9 mouse cellular contexts compared by ENCODE assay signal in the genomic region with DNA sequence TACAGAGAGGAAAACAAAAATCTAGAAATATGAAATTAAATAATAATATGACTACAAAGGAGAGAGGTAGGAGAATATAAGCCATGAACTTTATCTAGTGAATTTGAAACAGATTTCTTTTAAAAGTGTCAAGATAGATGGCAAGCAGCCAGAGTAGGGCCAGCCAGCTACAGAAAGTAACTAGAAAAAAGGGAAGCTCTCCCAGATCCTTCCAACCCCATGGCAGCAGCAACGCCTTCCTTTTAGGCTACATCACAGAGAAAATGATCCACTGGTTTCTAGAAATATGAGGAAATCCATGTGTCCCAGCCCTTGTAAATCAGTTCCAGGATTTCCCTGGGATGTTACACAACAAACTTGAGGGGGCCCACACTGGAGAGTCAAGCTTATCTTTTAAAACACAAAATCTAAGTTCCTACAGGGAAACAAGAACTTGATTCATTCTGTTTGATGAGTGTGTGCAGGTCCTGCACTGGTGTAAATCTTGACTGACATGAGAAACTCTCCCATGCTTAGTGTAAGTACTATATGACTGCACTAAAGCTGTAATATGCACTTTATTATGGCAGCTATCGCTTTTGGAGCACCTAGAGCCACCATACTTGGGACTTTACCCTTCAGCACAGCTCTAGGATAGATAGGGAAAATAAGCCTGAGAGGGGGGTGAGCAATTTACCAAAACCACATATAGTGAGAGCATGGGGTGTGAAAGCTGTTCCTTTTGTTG. TPM values are rescaled to one million over a fixed set of nuclear protein-coding genes. Genes with fewer than 3 reads are reported as not detected.
A peak's percentile ranks its signal among the peaks of the same experiment; 100 is the strongest.
DNase-seq lines count a peak whose midpoint lies in the region; ATAC-seq lines count a peak whose summit lies in the region.
"Had no signal": no experiment of that assay in that cellular context is flagged by ENCODE, and none has a peak within 500 bp of the region (broad histone marks: within the 10 kb centered on the region; RNA-seq: fewer than 3 reads in every experiment).

No protein-coding gene starts in this region.

- no peaks in the 10 kb centered on the region for H3K27me3 ChIP-seq in forebrain, embryonic 10.5 days (ENCODE audit: poor library complexity, severe bottlenecking)
- no peaks in the 10 kb centered on the region for H3K27me3 ChIP-seq in hindbrain, embryonic 16.5 days (replicated peaks; ENCODE audit: control insufficient read depth, insufficient read depth, low read length)
- no peaks in the 10 kb centered on the region for H3K27me3 ChIP-seq in midbrain, embryonic 14.5 days (ENCODE audit: control insufficient read depth, insufficient read depth, low read length)

- ATAC-seq in hindbrain, embryonic 16.5 days = no peak
- no peak for ATAC-seq in midbrain, embryonic 14.5 days (ENCODE audit: low FRiP score, low TSS enrichment)

- no peak overlapping the region for H3K9ac ChIP-seq in hindbrain, embryonic 16.5 days (ENCODE audit: low read depth, low read length)
- H3K9ac ChIP-seq in midbrain, embryonic 14.5 days (replicated peaks; ENCODE audit: low read length) = no peak overlapping the region

- peaks cover 42% of the 10 kb centered on the region for H3K36me3 ChIP-seq in forebrain, embryonic 10.5 days (replicated peaks)
- no peaks in the 10 kb centered on the region for H3K36me3 ChIP-seq in hindbrain, embryonic 16.5 days (ENCODE audit: control insufficient read depth, insufficient read depth, low read length)
- peaks cover 16% of the 10 kb centered on the region for H3K36me3 ChIP-seq in midbrain, embryonic 14.5 days (ENCODE audit: control insufficient read depth, insufficient read depth, low read length)

- H3K4me2 ChIP-seq in hindbrain, embryonic 16.5 days (ENCODE audit: low read length) = peak overlapping the region; percentile 45
- H3K4me2 ChIP-seq in midbrain, embryonic 14.5 days (ENCODE audit: low read length) = peak overlapping the region; percentile 51

- peaks cover 22% of the 10 kb centered on the region for H3K4me1 ChIP-seq in forebrain, embryonic 10.5 days
- peaks cover 13% of the 10 kb centered on the region for H3K4me1 ChIP-seq in hindbrain, embryonic 16.5 days (ENCODE audit: control insufficient read depth, insufficient read depth, low read depth, low read length)
- H3K4me1 ChIP-seq in midbrain, embryonic 14.5 days (ENCODE audit: control insufficient read depth, insufficient read depth, low read length) = peaks cover 21% of the 10 kb centered on the region

- H3K27ac ChIP-seq in forebrain, embryonic 10.5 days = no peak overlapping the region
- no peak overlapping the region for H3K27ac ChIP-seq in hindbrain, embryonic 16.5 days (ENCODE audit: low read depth, low read length)
- no peak overlapping the region for H3K27ac ChIP-seq in midbrain, embryonic 14.5 days (replicated peaks; ENCODE audit: low read depth, low read length)

- DNase-seq in kidney, adult 9 months = peak; percentile 5
- DNase-seq in kidney, adult 8-10 months = no peak
- DNase-seq in forebrain, embryonic 10.5 days (ENCODE audit: extremely low spot score, low spot score) = no peak
- no peak for DNase-seq in midbrain, embryonic 14.5 days
- no peak for DNase-seq in retina, embryonic 14.5 days (ENCODE audit: low spot score)
- no peak for DNase-seq in spleen, postnatal 36 days (ENCODE audit: low spot score in 2 of 2)
- DNase-seq in right cerebral cortex, postnatal 36 days (ENCODE audit: low spot score in 2 of 2) = no peak

- 95% methylated on average over 2 of the region's 2 CpGs for WGBS in forebrain, embryonic 10.5 days
- 81% methylated on average over 2 of the region's 2 CpGs for WGBS in hindbrain, embryonic 16.5 days
- 91% methylated on average over 2 of the region's 2 CpGs for WGBS in midbrain, embryonic 14.5 days

- peak overlapping the region; percentile 83 for H3K4me3 ChIP-seq in forebrain, embryonic 10.5 days
- no peak overlapping the region for H3K4me3 ChIP-seq in hindbrain, embryonic 16.5 days (ENCODE audit: low read length)
- H3K4me3 ChIP-seq in midbrain, embryonic 14.5 days (replicated peaks; ENCODE audit: low read depth, low read length) = peak overlapping the region; percentile 25
- H3K4me3 ChIP-seq: megakaryocyte, embryonic 14.5 days had no signal

- no peaks in the 10 kb centered on the region for H3K9me3 ChIP-seq in forebrain, embryonic 10.5 days
- no peaks in the 10 kb centered on the region for H3K9me3 ChIP-seq in hindbrain, embryonic 16.5 days (ENCODE audit: control insufficient read depth, low read length)
- H3K9me3 ChIP-seq in midbrain, embryonic 14.5 days (ENCODE audit: control insufficient read depth, low read length) = no peaks in the 10 kb centered on the region
- H3K9me3 ChIP-seq: megakaryocyte, embryonic 14.5 days had no signal

RNA-seq across cellular contexts. Expression of a gene that starts 2.8 kb away (rescaled TPM):
- 42.8 and 44.4 TPM in 2 replicates for polyA plus RNA-seq in forebrain, embryonic 10.5 days (2016; fragmentation: Nextera tagmentation; extraction: Ambion mirVana)
- polyA plus RNA-seq in hindbrain, embryonic 16.5 days (2015; fragmentation: Nextera tagmentation; extraction: Ambion mirVana) = 14.9 and 18.8 TPM in 2 replicates
- 28.4 and 40.6 TPM in 2 replicates for polyA plus RNA-seq in midbrain, embryonic 14.5 days (2014; fragmentation: Nextera tagmentation; extraction: Ambion mirVana)

RNA-seq across cellular contexts. Expression of a gene that starts 26.0 kb away (rescaled TPM):
- polyA plus RNA-seq in forebrain, embryonic 10.5 days (2016; fragmentation: Nextera tagmentation; extraction: Ambion mirVana) = 0.64 and 1.2 TPM in 2 replicates
- polyA plus RNA-seq in hindbrain, embryonic 16.5 days (2015; fragmentation: Nextera tagmentation; extraction: Ambion mirVana) = 2.2 and 2.3 TPM in 2 replicates
- polyA plus RNA-seq in midbrain, embryonic 14.5 days (2014; fragmentation: Nextera tagmentation; extraction: Ambion mirVana) = 3.5 TPM in 2 replicates
